17 mouse cellular contexts compared by ENCODE assay signal in genomic region chr9:51026952-51027351, GRCm38 (mm10). TPM values are rescaled to one million over a fixed set of nuclear protein-coding genes. Genes with fewer than 3 reads are reported as not detected.
"Had no signal": no experiment of that assay in that cellular context is flagged by ENCODE, and none has a peak within 500 bp of the region (broad histone marks: within the 10 kb centered on the region; RNA-seq: fewer than 3 reads in every experiment).

No protein-coding gene starts in this region.

- H3K4me2 ChIP-seq: limb, embryonic 13.5 days; midbrain, embryonic 12.5 days; neural tube, embryonic 15.5 days; stomach, embryonic 15.5 days had no signal

- H3K27ac ChIP-seq: layer of hippocampus, adult 2 months; limb, embryonic 13.5 days; liver, embryonic 14.5 days; midbrain, embryonic 12.5 days; neural tube, embryonic 15.5 days; stomach, embryonic 15.5 days had no signal

- H3K36me3 ChIP-seq: limb, embryonic 13.5 days; midbrain, embryonic 12.5 days; neural tube, embryonic 15.5 days; stomach, embryonic 15.5 days had no signal

- H3K27me3 ChIP-seq: limb, embryonic 13.5 days; midbrain, embryonic 12.5 days; neural tube, embryonic 15.5 days; stomach, embryonic 15.5 days had no signal

- H3K9me3 ChIP-seq: limb, embryonic 13.5 days; midbrain, embryonic 12.5 days; neural tube, embryonic 15.5 days; stomach, embryonic 15.5 days had no signal

- H3K4me3 ChIP-seq: layer of hippocampus, adult 2 months; limb, embryonic 13.5 days; midbrain, embryonic 12.5 days; myocyte; neural tube, embryonic 15.5 days; stomach, embryonic 15.5 days had no signal

- H3K9ac ChIP-seq: limb, embryonic 13.5 days; liver, embryonic 14.5 days; midbrain, embryonic 12.5 days; neural tube, embryonic 15.5 days; stomach, embryonic 15.5 days had no signal

- DNase-seq: kidney, adult 8-10 months; kidney, postnatal 10 days; kidney, postnatal 4 days; left cerebral cortex, postnatal 4 days; lung, adult 18-20 months; right cerebral cortex, postnatal 14 days; thymus, postnatal 14 days had no signal

- H3K4me1 ChIP-seq: midbrain, embryonic 12.5 days; neural tube, embryonic 15.5 days; stomach, embryonic 15.5 days had no signal

RNA-seq across cellular contexts. Expression of gene Btg4, which starts 33.7 kb away (rescaled TPM):
- polyA plus RNA-seq: limb, embryonic 13.5 days; liver, adult 2 months; liver, embryonic 14.5 days; midbrain, embryonic 12.5 days; neural tube, embryonic 11.5 days; neural tube, embryonic 15.5 days; spleen, adult 2 months; stomach, embryonic 15.5 days had no signal
